Mouse (Mus musculus) T-cell, adult 66 days (primary cell): Measurements from ENCODE around the gene Tor3a. TPM values are rescaled to one million over a fixed set of nuclear protein-coding genes. Genes with fewer than 3 reads are reported as not detected.

ENCODE experiments used
- total RNA-seq, 2 experiments: library from RNA; stranded (reverse); gene quantifications; 3 replicates in 1 of 2; 4 replicates in 1 of 2; pipeline ENCODE4 v1.2.4; 2023

The Tor3a gene
- total RNA-seq, result 10 to 100 TPM; 14.9 to 16.5 TPM

GRCm38 (mm10) chr1:156674195-156675000, at the start of gene Tor3a:
Gene Tor3a, minus strand, starts transcription at chr1:156674356.

GRCm38 (mm10) chr1:156718950-156719805, 45.0 kb upstream of the Tor3a start, which contains the start of gene Fam20b:
Gene Fam20b, minus strand, starts transcription at chr1:156719086.

Other genes starting within 250 kb of the Tor3a start
- 10 to 100 TPM; 24.9 to 48.9 TPM for gene Soat1, start 200.0 kb downstream of the Tor3a start, total RNA-seq
- 10 to 100 TPM; 34.0 to 34.4 TPM for gene Gm10031, start 150.3 kb downstream of the Tor3a start, total RNA-seq
- gene Abl2, start 115.6 kb downstream of the Tor3a start, total RNA-seq, result 10 to 100 TPM; 36.2 to 42.0 TPM
- gene Fam20b, start 44.7 kb upstream of the Tor3a start, total RNA-seq, result 10 to 100 TPM; 20.8 to 23.4 TPM
- not detected for gene Angptl1, start 164.2 kb upstream of the Tor3a start, total RNA-seq